Mouse (Mus musculus) forebrain, embryonic 14.5 days (tissue): ENCODE data around the gene Acsm3. TPM values are rescaled to one million over a fixed set of nuclear protein-coding genes. Genes with fewer than 3 reads are reported as not detected.

Experiments
- ATAC-seq: fragments of 200-750 bp; cut with Nextera tagmentation; 2 replicates; pipeline ENCODE4 v1.8.0; 2017; ENCODE audit warnings: mild to moderate bottlenecking, moderate library complexity
- DNase-seq: peaks from one replicate; pipeline ENCODE4 v3.0.0-alpha.2; 2015; ENCODE audit warnings: low spot score
- H3K27ac ChIP-seq: fragments of 300-500 bp; sonication (generic); 2 replicates; pipeline ENCODE4 v1.5.1; 2014; ENCODE audit warnings: low read depth, mild to moderate bottlenecking, control low read depth, low read length, moderate library complexity
- H3K27me3 ChIP-seq: fragments of 300-500 bp; sonication (generic); replicated peaks from 2 replicates; pipeline ENCODE4 v1.6.1; 2014; ENCODE audit warnings: low read length, control low read depth, mixed read lengths; ENCODE audit not compliant: control insufficient read depth, insufficient read depth
- H3K36me3 ChIP-seq: fragments of 300-500 bp; sonication (generic); 2 replicates; pipeline ENCODE4 v1.6.1; 2014; ENCODE audit warnings: low read length, control low read depth; ENCODE audit not compliant: control insufficient read depth, insufficient read depth
- H3K4me1 ChIP-seq: fragments of 300-500 bp; sonication (generic); 2 replicates; pipeline ENCODE4 v1.6.1; 2014; ENCODE audit warnings: antibody characterized with exemption, low read length, control low read depth; ENCODE audit not compliant: control insufficient read depth, insufficient read depth
- H3K4me2 ChIP-seq: fragments of 300-500 bp; sonication (generic); 2 replicates; pipeline ENCODE4 v1.6.1; 2014; ENCODE audit warnings: mild to moderate bottlenecking, control low read depth, low read length
- H3K4me3 ChIP-seq: fragments of 300-500 bp; sonication (generic); 2 replicates; pipeline ENCODE4 v1.5.1; 2014; ENCODE audit warnings: low read depth, low read length, control low read depth
- H3K9ac ChIP-seq: fragments of 300-500 bp; sonication (generic); 2 replicates; pipeline ENCODE4 v1.6.1; 2014; ENCODE audit warnings: mild to moderate bottlenecking, low read length, control low read depth, moderate library complexity
- H3K9me3 ChIP-seq: fragments of 300-500 bp; sonication (generic); replicated peaks from 2 replicates; pipeline ENCODE4 v1.6.1; 2016; ENCODE audit warnings: low read length, control low read depth, mixed read lengths; ENCODE audit not compliant: control insufficient read depth
- WGBS: fragments of 180-500 bp; shearing (Covaris S2); extraction: QIAGEN DNeasy Blood & Tissue Kit; methylation state at CpG from one replicate; pipeline ENCODE4 v1.1.7; 2014; 5-methylcytosine and 5-hydroxymethylcytosine counted together
- polyA plus RNA-seq: library from polyadenylated mRNA; unstranded; fragments of >200 nt; fragmentation: Nextera tagmentation; extraction: Ambion mirVana; gene quantifications from 2 replicates; pipeline ENCODE4 v1.2.1, GENCODE M21; 2014

Acsm3 gene
- polyA plus RNA-seq, 1 experiment from 2014 or later, result not detected

DNA sequence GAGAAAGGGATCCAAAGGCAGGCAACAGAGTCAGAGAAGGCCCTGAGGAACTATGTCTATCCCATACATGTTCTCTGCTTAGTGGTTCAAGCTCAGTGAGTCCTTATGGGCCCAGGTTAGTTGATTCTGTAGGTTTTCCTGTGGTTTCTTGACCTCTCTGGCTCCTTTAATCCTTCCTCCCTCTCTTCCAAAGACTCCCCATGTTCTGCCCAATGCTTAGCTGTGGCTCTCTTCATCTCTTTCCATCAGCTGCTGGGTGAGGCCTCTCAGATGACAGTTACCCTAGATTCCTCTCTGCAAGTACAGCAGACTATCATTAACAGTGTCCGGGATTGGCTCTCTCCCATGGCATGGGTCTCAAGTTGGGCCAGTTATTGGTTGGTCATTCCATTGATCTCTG is 74.6 kb downstream of the Acsm3 start:
- Histone ChIP-seq H3K4me2 (no peak overlapping the region), H3K4me1 (no peaks in the 10 kb centered on the region), H3K27me3 (no peaks in the 10 kb centered on the region), H3K9me3 (no peaks in the 10 kb centered on the region), H3K4me3 (no peak overlapping the region), H3K36me3 (no peaks in the 10 kb centered on the region), H3K27ac (no peak overlapping the region), H3K9ac (no peak overlapping the region)
- DNase-seq (no peak), ATAC-seq (no peak)
- WGBS, result 96% methylated on average over 1 of the region's 1 CpGs

DNA sequence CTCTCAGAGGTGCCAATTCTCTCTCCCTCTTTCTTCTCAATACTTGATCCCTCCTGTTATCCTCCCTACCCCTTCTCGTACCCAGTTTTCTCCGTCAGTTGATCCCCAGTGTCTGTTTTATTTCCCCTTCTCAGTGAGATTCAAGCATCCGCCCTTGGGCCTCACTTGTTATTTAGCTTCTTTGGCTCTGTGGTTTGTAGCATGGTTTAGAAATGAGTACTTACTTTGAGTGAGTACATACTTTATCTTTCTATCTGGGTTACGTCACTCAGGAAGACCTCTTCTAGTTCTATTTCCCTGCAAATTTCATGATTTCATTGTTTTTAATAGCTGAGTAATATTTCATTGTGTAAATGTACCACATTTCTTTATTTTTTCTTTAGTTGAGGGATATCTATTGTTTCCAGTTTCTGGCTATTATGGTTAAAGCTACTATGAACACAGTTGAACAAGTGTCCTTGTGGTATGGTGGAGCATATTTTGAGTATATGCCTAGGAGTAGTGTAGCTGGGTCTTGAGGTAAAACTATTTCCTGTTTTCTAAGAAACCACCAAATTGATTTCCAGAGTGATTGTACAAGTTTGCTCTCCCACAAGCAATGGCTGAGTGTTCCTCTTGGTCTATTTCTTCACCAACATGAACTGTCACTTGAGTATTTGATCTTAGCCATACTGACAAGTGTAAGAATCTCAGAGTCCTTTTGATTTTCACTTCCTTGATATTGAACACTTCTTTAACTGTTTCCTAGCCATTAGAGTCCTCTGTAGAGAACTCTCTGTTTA is 75.5 kb downstream of the Acsm3 start:
- Histone ChIP-seq H3K4me1 (no peaks in the 10 kb centered on the region), H3K4me3 (no peak overlapping the region), H3K27ac (no peak overlapping the region), H3K4me2 (no peak overlapping the region), H3K27me3 (no peaks in the 10 kb centered on the region), H3K36me3 (no peaks in the 10 kb centered on the region), H3K9me3 (no peaks in the 10 kb centered on the region), H3K9ac (no peak overlapping the region)
- WGBS, result 95% methylated on average over 4 of the region's 4 CpGs
- no peak for ATAC-seq
- DNase-seq, result no peak

Other genes starting within 250 kb of the Acsm3 start
- not detected in 2 replicates for gene Acsm5, start 241.5 kb upstream of the Acsm3 start, polyA plus RNA-seq
- 0.10 TPM in 1 of 2 replicates, not detected in the other for gene Pdilt, start 237.4 kb upstream of the Acsm3 start, polyA plus RNA-seq
- gene Acsm2, start 206.6 kb upstream of the Acsm3 start, polyA plus RNA-seq, result not detected in 2 replicates
- gene Acsm1, start 153.9 kb upstream of the Acsm3 start, polyA plus RNA-seq, result not detected in 2 replicates
- not detected in 2 replicates for gene Acsm4, start 70.9 kb upstream of the Acsm3 start, polyA plus RNA-seq
- gene Thumpd1, start 40.1 kb upstream of the Acsm3 start, polyA plus RNA-seq, result 92.9 and 102 TPM in 2 replicates
- 10.5 and 13.7 TPM in 2 replicates for gene Rexo5, start 33.1 kb downstream of the Acsm3 start, polyA plus RNA-seq
- 27.0 and 31.2 TPM in 2 replicates for gene Eri2, start 33.1 kb downstream of the Acsm3 start, polyA plus RNA-seq
- gene Lyrm1, start 134.9 kb downstream of the Acsm3 start, polyA plus RNA-seq, result 17.2 and 18.5 TPM in 2 replicates
- gene Dcun1d3, start 135.4 kb downstream of the Acsm3 start, polyA plus RNA-seq, result 9.2 and 10.3 TPM in 2 replicates